Mouse (Mus musculus) cerebellum, adult 11 months (tissue): ENCODE measurements around the gene Eno3.
A peak's percentile ranks its signal among the peaks of the same experiment; 100 is the strongest.

Experiments used
- DNase-seq: peaks from one replicate; pipeline ENCODE4 v3.0.0; 2022

Gene Eno3

GRCm38 (mm10) chr11:70683640-70684039, 26.6 kb downstream of the Eno3 start:
- DNase-seq = no peak

GRCm38 (mm10) chr11:70686901-70687566, 30.0 kb downstream of the Eno3 start:
- DNase-seq = peak; percentile 69

GRCm38 (mm10) chr11:70687601-70688199, 30.7 kb downstream of the Eno3 start, which contains the start of gene Camta2:
TSS of gene Camta2 (minus strand) at chr11:70688105.
- peak; percentile 86 for DNase-seq

- no peak for DNase-seq
Measured at GRCm38 (mm10) chr11:70688372-70688771, 31.4 kb downstream of the Eno3 start.

- DNase-seq = no peak
Measured at GRCm38 (mm10) chr11:70689578-70689977, 32.6 kb downstream of the Eno3 start.

GRCm38 (mm10) chr11:70693504-70693903, 36.5 kb downstream of the Eno3 start:
- DNase-seq = no peak

GRCm38 (mm10) chr11:70697376-70697775, 40.4 kb downstream of the Eno3 start:
- DNase-seq = no peak

GRCm38 (mm10) chr11:70699051-70699450, 42.0 kb downstream of the Eno3 start:
- DNase-seq = no peak

- DNase-seq = peak; percentile 97
Measured at GRCm38 (mm10) chr11:70699722-70700556, 42.9 kb downstream of the Eno3 start, which contains the start of the genes Inca1 and Kif1c. TSS of gene Inca1 (minus strand) at chr11:70700155. TSS of gene Kif1c (plus strand) at chr11:70700548.

- DNase-seq = peak; percentile 68
Measured at GRCm38 (mm10) chr11:70700613-70701012, 43.6 kb downstream of the Eno3 start.

- DNase-seq = no peak
Measured at GRCm38 (mm10) chr11:70701221-70701955, 44.4 kb downstream of the Eno3 start.

- no peak for DNase-seq
Measured at GRCm38 (mm10) chr11:70701984-70702733, 45.2 kb downstream of the Eno3 start.

GRCm38 (mm10) chr11:70702781-70703180, 45.8 kb downstream of the Eno3 start:
- DNase-seq = no peak

GRCm38 (mm10) chr11:70706127-70706526, 49.1 kb downstream of the Eno3 start:
- DNase-seq = no peak

- no peak for DNase-seq
Measured at GRCm38 (mm10) chr11:70711026-70711425, 54.0 kb downstream of the Eno3 start.
